In the genomic region with DNA sequence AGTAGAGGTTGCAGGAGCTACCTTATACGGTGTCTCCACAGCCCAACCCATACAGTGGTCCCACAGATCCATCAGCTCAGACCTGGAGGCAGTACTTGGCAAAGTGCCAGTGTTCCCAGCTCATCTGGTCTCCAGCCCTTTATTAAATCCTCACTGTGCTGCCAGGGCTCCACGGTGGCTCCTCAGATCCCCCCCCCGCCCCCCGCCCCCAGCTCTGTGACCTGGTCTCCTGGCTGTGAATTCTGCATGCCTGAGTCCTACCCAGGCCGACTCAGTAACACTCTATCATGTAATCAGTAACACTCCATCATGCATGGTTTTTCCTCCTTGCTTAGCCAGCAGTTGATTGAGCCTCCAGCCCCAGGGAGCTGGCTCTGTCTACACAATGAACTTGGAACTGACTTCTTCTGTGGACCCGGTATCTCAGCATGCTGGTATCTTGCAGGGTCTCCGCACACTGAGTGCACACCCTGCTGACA, we compare ENCODE assay signal across 12 mouse cellular contexts.
A peak's percentile ranks its signal among the peaks of the same experiment; 100 is the strongest.
DNase-seq lines count a peak whose midpoint lies in the region; ATAC-seq lines count a peak whose summit lies in the region.
"Had no signal": no experiment of that assay in that cellular context is flagged by ENCODE, and none has a peak within 500 bp of the region (broad histone marks: within the 10 kb centered on the region; RNA-seq: fewer than 3 reads in every experiment).

No protein-coding gene starts in this region.

- H3K4me1 ChIP-seq in kidney, embryonic 16.5 days (ENCODE audit: insufficient read depth, low read length), result peaks cover 8% of the 10 kb centered on the region
- peaks cover 16% of the 10 kb centered on the region for H3K4me1 ChIP-seq in embryonic facial prominence, embryonic 14.5 days (ENCODE audit: control insufficient read depth, insufficient read depth, low read length)
- peaks cover 8% of the 10 kb centered on the region for H3K4me1 ChIP-seq in forebrain, embryonic 15.5 days
- peaks cover 22% of the 10 kb centered on the region for H3K4me1 ChIP-seq in limb, embryonic 15.5 days

- no peak overlapping the region for H3K27ac ChIP-seq in kidney, embryonic 16.5 days (ENCODE audit: low read length)
- H3K27ac ChIP-seq in embryonic facial prominence, embryonic 14.5 days (replicated peaks; ENCODE audit: low read depth, low read length), result 0 out of 2 replicates have a peak overlapping the region, but pooled peaks have one; percentile 4
- H3K27ac ChIP-seq in forebrain, embryonic 15.5 days (replicated peaks), result no peak overlapping the region
- H3K27ac ChIP-seq in limb, embryonic 15.5 days, result peak overlapping the region; percentile 72

- H3K27me3 ChIP-seq in kidney, embryonic 16.5 days (ENCODE audit: insufficient read depth, low read length), result no peaks in the 10 kb centered on the region
- no peaks in the 10 kb centered on the region for H3K27me3 ChIP-seq in embryonic facial prominence, embryonic 14.5 days (replicated peaks; ENCODE audit: control insufficient read depth, insufficient read depth, low read length)
- H3K27me3 ChIP-seq in forebrain, embryonic 15.5 days, result no peaks in the 10 kb centered on the region
- no peaks in the 10 kb centered on the region for H3K27me3 ChIP-seq in limb, embryonic 15.5 days

- no peak for DNase-seq in kidney, adult 9 months
- DNase-seq in embryonic facial prominence, embryonic 14.5 days (ENCODE audit: low spot score), result peak; percentile 84
- DNase-seq in testis, postnatal 10 days (ENCODE audit: low spot score), result no peak
- DNase-seq in right cerebral cortex, postnatal 36 days (ENCODE audit: low spot score in 2 of 2), result no peak
- no peak for DNase-seq in layer of hippocampus, postnatal 10 days (ENCODE audit: low spot score in 2 of 2)
- DNase-seq: cerebellum, postnatal 25 days; heart, postnatal 4 days; spleen, adult 18-20 months had no signal

- ATAC-seq in kidney, embryonic 16.5 days (ENCODE audit: low FRiP score, low TSS enrichment), result peak; percentile 74
- peak; percentile 81 for ATAC-seq in embryonic facial prominence, embryonic 14.5 days (ENCODE audit: low read depth)
- ATAC-seq in forebrain, embryonic 15.5 days (replicated peaks), result peak; percentile 64
- peak; percentile 86 for ATAC-seq in limb, embryonic 15.5 days (ENCODE audit: insufficient number of reproducible peaks, low FRiP score, low TSS enrichment, low read depth)

- no peaks in the 10 kb centered on the region for H3K9me3 ChIP-seq in kidney, embryonic 16.5 days (ENCODE audit: low read length)
- H3K9me3 ChIP-seq in embryonic facial prominence, embryonic 14.5 days (ENCODE audit: control insufficient read depth, low read length), result no peaks in the 10 kb centered on the region
- H3K9me3 ChIP-seq in forebrain, embryonic 15.5 days, result no peaks in the 10 kb centered on the region
- no peaks in the 10 kb centered on the region for H3K9me3 ChIP-seq in limb, embryonic 15.5 days

- no peak overlapping the region for H3K4me2 ChIP-seq in kidney, embryonic 16.5 days (replicated peaks; ENCODE audit: low read depth, low read length)
- no peak overlapping the region for H3K4me2 ChIP-seq in embryonic facial prominence, embryonic 14.5 days (ENCODE audit: low read depth, low read length)
- H3K4me2 ChIP-seq in forebrain, embryonic 15.5 days (replicated peaks), result no peak overlapping the region
- no peak overlapping the region for H3K4me2 ChIP-seq in limb, embryonic 15.5 days
- H3K4me2 ChIP-seq: liver, embryonic 11.5 days had no signal

- no peak overlapping the region for H3K4me3 ChIP-seq in kidney, embryonic 16.5 days (ENCODE audit: low read length)
- H3K4me3 ChIP-seq in embryonic facial prominence, embryonic 14.5 days (ENCODE audit: low read depth, low read length), result no peak overlapping the region
- H3K4me3 ChIP-seq in forebrain, embryonic 15.5 days, result no peak overlapping the region
- no peak overlapping the region for H3K4me3 ChIP-seq in limb, embryonic 15.5 days

- no peak overlapping the region for H3K9ac ChIP-seq in kidney, embryonic 16.5 days (replicated peaks; ENCODE audit: low read length)
- H3K9ac ChIP-seq in embryonic facial prominence, embryonic 14.5 days (ENCODE audit: low read depth, low read length), result no peak overlapping the region
- H3K9ac ChIP-seq in forebrain, embryonic 15.5 days (replicated peaks), result no peak overlapping the region
- H3K9ac ChIP-seq in limb, embryonic 15.5 days, result no peak overlapping the region

- WGBS in kidney, embryonic 16.5 days, result 53% methylated on average over 7 of the region's 7 CpGs
- WGBS in embryonic facial prominence, embryonic 14.5 days, result 31% methylated on average over 7 of the region's 7 CpGs
- 51% methylated on average over 7 of the region's 7 CpGs for WGBS in forebrain, embryonic 15.5 days
- WGBS in limb, embryonic 15.5 days, result 17% methylated on average over 7 of the region's 7 CpGs

- H3K36me3 ChIP-seq in kidney, embryonic 16.5 days (ENCODE audit: insufficient read depth, low read length), result no peaks in the 10 kb centered on the region
- H3K36me3 ChIP-seq in embryonic facial prominence, embryonic 14.5 days (ENCODE audit: control insufficient read depth, insufficient read depth, low read length), result no peaks in the 10 kb centered on the region
- no peaks in the 10 kb centered on the region for H3K36me3 ChIP-seq in forebrain, embryonic 15.5 days
- H3K36me3 ChIP-seq in limb, embryonic 15.5 days, result no peaks in the 10 kb centered on the region

Comparison
In these comparisons a context has a peak if more than half of its experiments do, and no peak if none do; other contexts are left out.
1. H3K27ac ChIP-seq: peak in embryonic facial prominence, embryonic 14.5 days (single experiment) and limb, embryonic 15.5 days (single experiment); none in kidney, embryonic 16.5 days (single experiment) and forebrain, embryonic 15.5 days (single experiment).
2. Peak in every context shown above with its lines, with median percentiles within 50 percentile points of each other: ATAC-seq.